Mouse (Mus musculus): Measurements from ENCODE around the gene Ccdc80. TPM values are rescaled to one million over a fixed set of nuclear protein-coding genes. Genes with fewer than 3 reads are reported as not detected.

The Ccdc80 gene
- 1 to 10 TPM; 5.1 to 5.7 TPM for total RNA-seq (2021)
- long read RNA-seq, experiment 1, partial matches to known transcripts, result 2 of 7 reads
- long read RNA-seq, experiment 1, other reads (novel, unspliced or antisense), result 1 of 7 reads
- long read RNA-seq, experiment 2, full-length matches to known transcripts, result 4 of 5 reads
- long read RNA-seq, experiment 2, partial matches to known transcripts, result 1 of 5 reads
- long read RNA-seq, experiment 2, other reads (novel, unspliced or antisense), result 0 of 5 reads

- Histone ChIP-seq H3K4me3 (peak within 1 kb of the TSS; percentile 25), H3K27ac (no peak within 1 kb of the TSS)
- intact Hi-C loops (cut with DNase I), result loop anchor here (2.0 to 10.0 kb wide), 3 partner anchors 30 to 608 kb away; no protein-coding TSS in a partner anchor
- TF ChIP-seq CTCF (IDR thresholded peaks at IDR 0.05), result no peak
- no peak for DNase-seq (ENCODE audit: extremely low spot score in 1 of 2, low spot score in 2 of 2)
Observed at GRCm38 (mm10) chr16:45093137-45093731, at the start of gene Ccdc80. TSS of gene Ccdc80 (plus strand) at chr16:45093402.

GRCm38 (mm10) chr16:45044844-45045243 lies 48.4 kb upstream of the Ccdc80 start:
- Histone ChIP-seq H3K4me3 (no peak overlapping the region), H3K27ac (no peak overlapping the region)
- no peak for TF ChIP-seq CTCF (IDR thresholded peaks at IDR 0.05)
- no peak for DNase-seq (ENCODE audit: extremely low spot score in 1 of 2, low spot score in 2 of 2)
- intact Hi-C loops (cut with DNase I), result no loop called here

GRCm38 (mm10) chr16:45057222-45057621 lies 36.0 kb upstream of the Ccdc80 start:
- intact Hi-C loops (cut with DNase I), result no loop called here
- H3K27ac ChIP-seq, result no peak overlapping the region
- no peak for TF ChIP-seq CTCF (IDR thresholded peaks at IDR 0.05)
- no peak overlapping the region for H3K4me3 ChIP-seq
- DNase-seq (ENCODE audit: extremely low spot score in 1 of 2, low spot score in 2 of 2), result no peak

GRCm38 (mm10) chr16:45057922-45058321 lies 35.3 kb upstream of the Ccdc80 start:
- TF ChIP-seq CTCF (IDR thresholded peaks at IDR 0.05), result no peak
- H3K4me3 ChIP-seq, result no peak overlapping the region
- no peak for DNase-seq (ENCODE audit: extremely low spot score in 1 of 2, low spot score in 2 of 2)
- intact Hi-C loops (cut with DNase I), result no loop called here
- no peak overlapping the region for H3K27ac ChIP-seq

- no peak for TF ChIP-seq CTCF (IDR thresholded peaks at IDR 0.05)
- H3K27ac ChIP-seq, result no peak overlapping the region
- DNase-seq (ENCODE audit: extremely low spot score in 1 of 2, low spot score in 2 of 2), result no peak
- no peak overlapping the region for H3K4me3 ChIP-seq
- intact Hi-C loops (cut with DNase I), result no loop called here
Observed at GRCm38 (mm10) chr16:45061140-45061539, 32.1 kb upstream of the Ccdc80 start.

GRCm38 (mm10) chr16:45070383-45071083 lies 22.7 kb upstream of the Ccdc80 start:
- Histone ChIP-seq H3K27ac (no peak overlapping the region), H3K4me3 (no peak overlapping the region)
- no peak for DNase-seq (ENCODE audit: extremely low spot score in 1 of 2, low spot score in 2 of 2)
- intact Hi-C loops (cut with DNase I), result no loop called here
- no peak for TF ChIP-seq CTCF (IDR thresholded peaks at IDR 0.05)

- Histone ChIP-seq H3K4me3 (no peak overlapping the region), H3K27ac (no peak overlapping the region)
- TF ChIP-seq CTCF (IDR thresholded peaks at IDR 0.05), result no peak
- intact Hi-C loops (cut with DNase I), result no loop called here
- DNase-seq (ENCODE audit: extremely low spot score in 1 of 2, low spot score in 2 of 2), result no peak
Observed at GRCm38 (mm10) chr16:45071424-45071823, 21.8 kb upstream of the Ccdc80 start.

- Histone ChIP-seq H3K27ac (no peak overlapping the region), H3K4me3 (no peak overlapping the region)
- DNase-seq (ENCODE audit: extremely low spot score in 1 of 2, low spot score in 2 of 2), result no peak
- intact Hi-C loops (cut with DNase I), result no loop called here
- TF ChIP-seq CTCF (IDR thresholded peaks at IDR 0.05), result no peak
Observed at GRCm38 (mm10) chr16:45077517-45078080, 15.6 kb upstream of the Ccdc80 start.

GRCm38 (mm10) chr16:45079322-45079721 lies 13.9 kb upstream of the Ccdc80 start:
- intact Hi-C loops (cut with DNase I), result no loop called here
- no peak for DNase-seq (ENCODE audit: extremely low spot score in 1 of 2, low spot score in 2 of 2)
- no peak overlapping the region for H3K4me3 ChIP-seq
- H3K27ac ChIP-seq, result no peak overlapping the region
- TF ChIP-seq CTCF (IDR thresholded peaks at IDR 0.05), result no peak

- no peak for DNase-seq (ENCODE audit: extremely low spot score in 1 of 2, low spot score in 2 of 2)
- H3K27ac ChIP-seq, result no peak overlapping the region
- intact Hi-C loops (cut with DNase I), result no loop called here
- H3K4me3 ChIP-seq, result no peak overlapping the region
- no peak for TF ChIP-seq CTCF (IDR thresholded peaks at IDR 0.05)
Observed at GRCm38 (mm10) chr16:45088842-45089241, 4.4 kb upstream of the Ccdc80 start.

- Histone ChIP-seq H3K4me3 (peak overlapping the region; percentile 26; the same call in 1 of the 2 replicates), H3K27ac (peak overlapping the region; percentile 21; the same call in 1 of the 2 replicates)
- peak; percentile 67 to 69 for DNase-seq (ENCODE audit: extremely low spot score in 1 of 2, low spot score in 2 of 2)
- TF ChIP-seq CTCF (IDR thresholded peaks at IDR 0.05), result peak; percentile 82
- intact Hi-C loops (cut with DNase I), result loop anchor here (1.0 to 10.0 kb wide), 4 partner anchors 128 to 605 kb away; no protein-coding TSS in a partner anchor
Observed at GRCm38 (mm10) chr16:45090005-45090404, 3.2 kb upstream of the Ccdc80 start.
